Mouse (Mus musculus): ENCODE results near the gene Uba1. TPM values are rescaled to one million over a fixed set of nuclear protein-coding genes. Genes with fewer than 3 reads are reported as not detected.

Gene Uba1
- polyA plus RNA-seq, 1 experiment from 2014 or later = 332 TPM

GRCm38 (mm10) chrX:20662317-20662715 lies 4.2 kb downstream of the Uba1 start:
- Histone ChIP-seq H3K36me3 (replicated peaks; ENCODE audit: control insufficient read depth, insufficient read depth) (peaks cover 14% of the 10 kb centered on the region), H3K9ac (peak overlapping the region; percentile 28; the same call in 1 of the 2 replicates), H3K27ac (peak overlapping the region; percentile 70)

GRCm38 (mm10) chrX:20662716-20663443 lies 4.8 kb downstream of the Uba1 start:
- H3K36me3 ChIP-seq (replicated peaks; ENCODE audit: control insufficient read depth, insufficient read depth) = peaks cover 19% of the 10 kb centered on the region
- H3K9ac ChIP-seq = peak overlapping the region; percentile 86
- 16% methylated on average over 21 of the region's 28 CpGs for WGBS
- H3K27me3 ChIP-seq (ENCODE audit: control insufficient read depth, insufficient read depth, low read length) = no peaks in the 10 kb centered on the region
- peak overlapping the region; percentile 65 for H3K4me3 ChIP-seq (replicated peaks; ENCODE audit: low read length)
- H3K27ac ChIP-seq = peak overlapping the region; percentile 91
- H3K4me2 ChIP-seq (replicated peaks) = peak overlapping the region; percentile 68
- H3K9me3 ChIP-seq (ENCODE audit: control insufficient read depth, low read length) = no peaks in the 10 kb centered on the region
- ATAC-seq (ENCODE audit: low FRiP score) = peak; percentile 92
- peaks cover 29% of the 10 kb centered on the region for H3K4me1 ChIP-seq (replicated peaks; ENCODE audit: control insufficient read depth, insufficient read depth, low read length)
- peak; percentile 82 for DNase-seq (ENCODE audit: low spot score)

More at GRCm38 (mm10) chrX:20662317-20662715, 4.2 kb downstream of the Uba1 start:
- Histone ChIP-seq H3K9me3 (ENCODE audit: control insufficient read depth, low read length) (no peaks in the 10 kb centered on the region), H3K27me3 (ENCODE audit: control insufficient read depth, insufficient read depth, low read length) (no peaks in the 10 kb centered on the region), H3K4me1 (replicated peaks; ENCODE audit: control insufficient read depth, insufficient read depth, low read length) (peaks cover 29% of the 10 kb centered on the region), H3K4me2 (replicated peaks) (peak overlapping the region; percentile 33), H3K4me3 (replicated peaks; ENCODE audit: low read length) (0 out of 2 replicates have a peak overlapping the region, but pooled peaks have one; percentile 65)
- DNase-seq (ENCODE audit: low spot score) (no peak), ATAC-seq (ENCODE audit: low FRiP score) (peak; percentile 65)
- 27% methylated on average over 5 of the region's 5 CpGs for WGBS

- Histone ChIP-seq H3K27me3 (ENCODE audit: control insufficient read depth, insufficient read depth, low read length) (no peaks in the 10 kb centered on the region), H3K4me2 (replicated peaks) (peak overlapping the region; percentile 68), H3K4me1 (replicated peaks; ENCODE audit: control insufficient read depth, insufficient read depth, low read length) (peaks cover 29% of the 10 kb centered on the region), H3K9ac (peak overlapping the region; percentile 86), H3K4me3 (replicated peaks; ENCODE audit: low read length) (peak overlapping the region; percentile 65), H3K9me3 (ENCODE audit: control insufficient read depth, low read length) (no peaks in the 10 kb centered on the region), H3K27ac (peak overlapping the region; percentile 91), H3K36me3 (replicated peaks; ENCODE audit: control insufficient read depth, insufficient read depth) (peaks cover 25% of the 10 kb centered on the region)
- DNase-seq (ENCODE audit: low spot score) (peak; percentile 28), ATAC-seq (ENCODE audit: low FRiP score) (no peak)
- 20% methylated on average over 9 of the region's 9 CpGs for WGBS
Measured at GRCm38 (mm10) chrX:20663444-20663790, 5.3 kb downstream of the Uba1 start.

GRCm38 (mm10) chrX:20687519-20688067 lies 29.5 kb downstream of the Uba1 start, which contains the start of gene Cdk16:
TSS of gene Cdk16 (plus strand) at chrX:20687954.
- WGBS = 18% methylated on average over 16 of the region's 16 CpGs
- H3K36me3 ChIP-seq (replicated peaks; ENCODE audit: control insufficient read depth, insufficient read depth) = peaks cover 8% of the 10 kb centered on the region
- no peaks in the 10 kb centered on the region for H3K27me3 ChIP-seq (ENCODE audit: control insufficient read depth, insufficient read depth, low read length)
- DNase-seq (ENCODE audit: low spot score) (peak; percentile 85), ATAC-seq (ENCODE audit: low FRiP score) (peak; percentile 93)
- no peaks in the 10 kb centered on the region for H3K9me3 ChIP-seq (ENCODE audit: control insufficient read depth, low read length)
- peak within 1 kb of the TSS; percentile 72 for H3K4me2 ChIP-seq (replicated peaks)
- peak within 1 kb of the TSS; percentile 69 for H3K4me3 ChIP-seq (replicated peaks; ENCODE audit: low read length)
- H3K27ac ChIP-seq = peak within 1 kb of the TSS; percentile 93
- H3K9ac ChIP-seq = peak within 1 kb of the TSS; percentile 78
- H3K4me1 ChIP-seq (replicated peaks; ENCODE audit: control insufficient read depth, insufficient read depth, low read length) = peaks cover 12% of the 10 kb centered on the region

- Histone ChIP-seq H3K27ac (peak overlapping the region; percentile 93), H3K9ac (peak overlapping the region; percentile 78), H3K9me3 (ENCODE audit: control insufficient read depth, low read length) (no peaks in the 10 kb centered on the region), H3K36me3 (replicated peaks; ENCODE audit: control insufficient read depth, insufficient read depth) (peaks cover 2% of the 10 kb centered on the region), H3K4me2 (replicated peaks) (peak overlapping the region; percentile 72), H3K4me1 (replicated peaks; ENCODE audit: control insufficient read depth, insufficient read depth, low read length) (peaks cover 12% of the 10 kb centered on the region), H3K27me3 (ENCODE audit: control insufficient read depth, insufficient read depth, low read length) (no peaks in the 10 kb centered on the region), H3K4me3 (replicated peaks; ENCODE audit: low read length) (peak overlapping the region; percentile 69)
- DNase-seq (ENCODE audit: low spot score) (peak; percentile 86), ATAC-seq (ENCODE audit: low FRiP score) (peak; percentile 87)
- WGBS = 16% methylated on average over 27 of the region's 33 CpGs
Measured at GRCm38 (mm10) chrX:20688068-20688547, 30.0 kb downstream of the Uba1 start.

GRCm38 (mm10) chrX:20688615-20689014 lies 30.5 kb downstream of the Uba1 start:
- peaks cover 12% of the 10 kb centered on the region for H3K4me1 ChIP-seq (replicated peaks; ENCODE audit: control insufficient read depth, insufficient read depth, low read length)
- no peaks in the 10 kb centered on the region for H3K27me3 ChIP-seq (ENCODE audit: control insufficient read depth, insufficient read depth, low read length)
- H3K36me3 ChIP-seq (replicated peaks; ENCODE audit: control insufficient read depth, insufficient read depth) = peaks cover under 1% of the 10 kb centered on the region; the same call in 1 of the 2 replicates
- H3K4me3 ChIP-seq (replicated peaks; ENCODE audit: low read length) = peak overlapping the region; percentile 69
- ATAC-seq (ENCODE audit: low FRiP score) = peak; percentile 64
- peak; percentile 26 for DNase-seq (ENCODE audit: low spot score)
- WGBS = 18% methylated on average over 11 of the region's 35 CpGs
- peak overlapping the region; percentile 78 for H3K9ac ChIP-seq
- peak overlapping the region; percentile 72 for H3K4me2 ChIP-seq (replicated peaks)
- H3K9me3 ChIP-seq (ENCODE audit: control insufficient read depth, low read length) = no peaks in the 10 kb centered on the region
- peak overlapping the region; percentile 93 for H3K27ac ChIP-seq

- no peak overlapping the region for H3K27ac ChIP-seq
- H3K4me1 ChIP-seq (replicated peaks; ENCODE audit: control insufficient read depth, insufficient read depth, low read length) = peaks cover 12% of the 10 kb centered on the region
- H3K36me3 ChIP-seq (replicated peaks; ENCODE audit: control insufficient read depth, insufficient read depth) = peaks cover 30% of the 10 kb centered on the region; the same call in 1 of the 2 replicates
- WGBS = 82% methylated on average over 3 of the region's 3 CpGs
- H3K4me3 ChIP-seq (replicated peaks; ENCODE audit: low read length) = no peak overlapping the region
- ATAC-seq (ENCODE audit: low FRiP score) = no peak
- no peaks in the 10 kb centered on the region for H3K9me3 ChIP-seq (ENCODE audit: control insufficient read depth, low read length)
- no peak overlapping the region for H3K9ac ChIP-seq
- H3K4me2 ChIP-seq (replicated peaks) = no peak overlapping the region
- no peak for DNase-seq (ENCODE audit: low spot score)
- H3K27me3 ChIP-seq (ENCODE audit: control insufficient read depth, insufficient read depth, low read length) = no peaks in the 10 kb centered on the region
Measured at GRCm38 (mm10) chrX:20691566-20691965, 33.4 kb downstream of the Uba1 start.

GRCm38 (mm10) chrX:20692616-20693015 lies 34.5 kb downstream of the Uba1 start:
- Histone ChIP-seq H3K9me3 (ENCODE audit: control insufficient read depth, low read length) (no peaks in the 10 kb centered on the region), H3K9ac (no peak overlapping the region), H3K27me3 (ENCODE audit: control insufficient read depth, insufficient read depth, low read length) (no peaks in the 10 kb centered on the region), H3K36me3 (replicated peaks; ENCODE audit: control insufficient read depth, insufficient read depth) (peaks cover 40% of the 10 kb centered on the region; the same call in 1 of the 2 replicates), H3K4me3 (replicated peaks; ENCODE audit: low read length) (no peak overlapping the region), H3K27ac (no peak overlapping the region), H3K4me1 (replicated peaks; ENCODE audit: control insufficient read depth, insufficient read depth, low read length) (peaks cover 12% of the 10 kb centered on the region), H3K4me2 (replicated peaks) (no peak overlapping the region)
- 81% methylated on average over 1 of the region's 1 CpGs for WGBS
- no peak for ATAC-seq (ENCODE audit: low FRiP score)
- DNase-seq (ENCODE audit: low spot score) = no peak

- peaks cover 54% of the 10 kb centered on the region for H3K36me3 ChIP-seq (replicated peaks; ENCODE audit: control insufficient read depth, insufficient read depth)
- H3K9ac ChIP-seq = no peak overlapping the region
- no peak overlapping the region for H3K4me3 ChIP-seq (replicated peaks; ENCODE audit: low read length)
- H3K4me2 ChIP-seq (replicated peaks) = no peak overlapping the region
- no peaks in the 10 kb centered on the region for H3K4me1 ChIP-seq (replicated peaks; ENCODE audit: control insufficient read depth, insufficient read depth, low read length)
- no peaks in the 10 kb centered on the region for H3K9me3 ChIP-seq (ENCODE audit: control insufficient read depth, low read length)
- ATAC-seq (ENCODE audit: low FRiP score) = no peak
- no peaks in the 10 kb centered on the region for H3K27me3 ChIP-seq (ENCODE audit: control insufficient read depth, insufficient read depth, low read length)
- no peak overlapping the region for H3K27ac ChIP-seq
- 91% methylated on average over 4 of the region's 4 CpGs for WGBS
- DNase-seq (ENCODE audit: low spot score) = no peak
Measured at GRCm38 (mm10) chrX:20695842-20696241, 37.7 kb downstream of the Uba1 start.

Measured in hindbrain, embryonic 14.5 days (tissue).